Mouse (Mus musculus): Measurements from ENCODE around the gene Pknox2.

- TF ChIP-seq NANOG (IDR thresholded peaks at IDR 0.05; ENCODE audit: borderline replicate concordance, low read length) (no peak), CTCF (conservative IDR thresholded peaks at IDR 0.05; ENCODE audit: low read length) (no peak)
Measured at GRCm38 (mm10) chr9:36850091-36850490, 297.1 kb downstream of the Pknox2 start.

Data from E14TG2a.4 (cell line).